Mouse (Mus musculus): ENCODE results near the gene Atg4d. TPM values are rescaled to one million over a fixed set of nuclear protein-coding genes. Genes with fewer than 3 reads are reported as not detected.
A peak's percentile ranks its signal among the peaks of the same experiment; 100 is the strongest.
"Not testable (repeated sequence)": the region's sequence is repeated elsewhere in the genome, so short reads cannot be mapped to it uniquely, and the experiment has no call there.

Atg4d gene
- polyA plus RNA-seq, 1 experiment from 2014 or later = 45.5 TPM

DNA sequence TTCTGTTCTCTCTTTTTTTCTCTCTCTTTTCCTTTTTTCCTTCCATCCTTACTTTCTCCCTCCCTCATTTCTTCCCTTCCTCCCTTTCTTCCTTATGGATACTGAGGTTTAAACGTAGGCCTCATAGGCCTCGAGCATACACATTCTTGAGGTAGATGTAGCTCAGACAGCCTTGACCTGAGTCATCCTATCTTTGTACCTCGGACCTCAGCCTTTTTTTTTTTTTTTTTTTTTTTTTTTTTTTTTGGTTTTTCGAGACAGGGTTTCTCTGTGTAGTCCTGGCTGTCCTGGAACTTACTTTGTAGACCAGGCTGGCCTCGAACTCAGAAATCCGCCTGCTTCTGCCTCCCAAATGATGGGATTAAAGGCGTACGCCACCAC is 57.8 kb downstream of the Atg4d start:
- not testable (repeated sequence) for ATAC-seq (replicated peaks; ENCODE audit: insufficient number of reproducible peaks, low FRiP score, low TSS enrichment); H3K9me3 ChIP-seq (replicated peaks; ENCODE audit: control insufficient read depth, low read length); H3K9ac ChIP-seq (ENCODE audit: low read depth, low read length); H3K27ac ChIP-seq (ENCODE audit: low read depth, low read length); H3K4me3 ChIP-seq (ENCODE audit: low read depth, low read length); H3K36me3 ChIP-seq (ENCODE audit: control insufficient read depth, insufficient read depth, low read length); H3K27me3 ChIP-seq (ENCODE audit: control insufficient read depth, insufficient read depth, low read length)
- WGBS (ENCODE audit: insufficient replicate concordance) = 85% methylated on average over 7 of the region's 8 CpGs
- 0 out of 2 replicates have a peak overlapping the region, but pooled peaks have one; percentile 98 for H3K4me2 ChIP-seq
- H3K4me1 ChIP-seq (ENCODE audit: control insufficient read depth, insufficient read depth, low read length) = peaks cover 16% of the 10 kb centered on the region

DNA sequence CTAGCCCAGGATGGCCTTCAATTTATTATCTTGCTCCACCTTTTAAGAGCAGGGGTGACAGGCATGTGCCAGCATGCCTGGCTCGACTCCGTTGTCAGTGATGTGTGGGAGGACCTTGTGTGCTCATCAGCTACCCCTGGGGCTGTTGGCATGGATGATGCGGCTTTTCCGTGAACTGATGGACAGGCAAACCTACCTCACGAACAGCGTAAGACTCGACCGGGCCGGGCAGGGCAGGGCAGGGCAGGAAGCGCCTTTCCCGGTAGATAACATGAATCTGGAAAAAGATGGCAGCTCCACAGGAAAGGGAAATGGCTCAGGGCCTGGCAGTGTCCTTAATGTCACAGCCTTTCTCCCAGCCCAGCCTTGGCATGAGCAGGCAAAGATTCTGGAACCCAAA is 59.2 kb downstream of the Atg4d start:
- H3K4me1 ChIP-seq (ENCODE audit: control insufficient read depth, insufficient read depth, low read length) = peaks cover 22% of the 10 kb centered on the region
- no peak for ATAC-seq (replicated peaks; ENCODE audit: insufficient number of reproducible peaks, low FRiP score, low TSS enrichment)

More for the DNA sequence above, 59.2 kb downstream of the Atg4d start:
- Histone ChIP-seq H3K4me3 (ENCODE audit: low read depth, low read length) (no peak overlapping the region), H3K36me3 (ENCODE audit: control insufficient read depth, insufficient read depth, low read length) (no peaks in the 10 kb centered on the region), H3K9me3 (replicated peaks; ENCODE audit: control insufficient read depth, low read length) (no peaks in the 10 kb centered on the region), H3K9ac (ENCODE audit: low read depth, low read length) (no peak overlapping the region), H3K27ac (ENCODE audit: low read depth, low read length) (no peak overlapping the region), H3K4me2 (no peak overlapping the region), H3K27me3 (ENCODE audit: control insufficient read depth, insufficient read depth, low read length) (no peaks in the 10 kb centered on the region)
- 71% methylated on average over 11 of the region's 11 CpGs for WGBS (ENCODE audit: insufficient replicate concordance)

Other genes with a start within 250 kb of the Atg4d start
- gene Icam1, start 249.3 kb upstream of the Atg4d start, polyA plus RNA-seq (2014; fragmentation: Nextera tagmentation; extraction: Ambion mirVana) = 8.1 and 8.5 TPM in 2 replicates
- 18.9 and 25.4 TPM in 2 replicates for gene Icam4, start 235.9 kb upstream of the Atg4d start, polyA plus RNA-seq (2014; fragmentation: Nextera tagmentation; extraction: Ambion mirVana)
- gene Icam5, start 233.2 kb upstream of the Atg4d start, polyA plus RNA-seq (2014; fragmentation: Nextera tagmentation; extraction: Ambion mirVana) = not detected in 2 replicates
- 0.28 and 1.8 TPM in 2 replicates for gene Zglp1, start 198.2 kb upstream of the Atg4d start, polyA plus RNA-seq (2014; fragmentation: Nextera tagmentation; extraction: Ambion mirVana)
- 0.31 and 0.44 TPM in 2 replicates for gene Gm49373, start 192.2 kb upstream of the Atg4d start, polyA plus RNA-seq (2014; fragmentation: Nextera tagmentation; extraction: Ambion mirVana)
- 52.9 and 58.2 TPM in 2 replicates for gene Fdx1l, start 191.7 kb upstream of the Atg4d start, polyA plus RNA-seq (2014; fragmentation: Nextera tagmentation; extraction: Ambion mirVana)
- gene Gm38431, start 173.3 kb upstream of the Atg4d start, polyA plus RNA-seq (2014; fragmentation: Nextera tagmentation; extraction: Ambion mirVana) = 1.2 and 1.9 TPM in 2 replicates
- gene Raver1, start 173.3 kb upstream of the Atg4d start, polyA plus RNA-seq (2014; fragmentation: Nextera tagmentation; extraction: Ambion mirVana) = 53.6 and 57.8 TPM in 2 replicates
- 9.4 and 10.9 TPM in 2 replicates for gene Tyk2, start 134.1 kb upstream of the Atg4d start, polyA plus RNA-seq (2014; fragmentation: Nextera tagmentation; extraction: Ambion mirVana)
- gene Cdc37, start 115.3 kb upstream of the Atg4d start, polyA plus RNA-seq (2014; fragmentation: Nextera tagmentation; extraction: Ambion mirVana) = 254 and 266 TPM in 2 replicates
- gene Pde4a, start 99.6 kb upstream of the Atg4d start, polyA plus RNA-seq (2014; fragmentation: Nextera tagmentation; extraction: Ambion mirVana) = 7.6 and 8.3 TPM in 2 replicates
- gene Keap1, start 25.9 kb upstream of the Atg4d start, polyA plus RNA-seq (2014; fragmentation: Nextera tagmentation; extraction: Ambion mirVana) = 22.3 and 35.7 TPM in 2 replicates
- 0.11 and 0.31 TPM in 2 replicates for gene S1pr5, start 16.9 kb upstream of the Atg4d start, polyA plus RNA-seq (2014; fragmentation: Nextera tagmentation; extraction: Ambion mirVana)
- gene Kri1, start 22.7 kb downstream of the Atg4d start, polyA plus RNA-seq (2014; fragmentation: Nextera tagmentation; extraction: Ambion mirVana) = 9.9 and 12.3 TPM in 2 replicates
- gene Cdkn2d, start 26.1 kb downstream of the Atg4d start, polyA plus RNA-seq (2014; fragmentation: Nextera tagmentation; extraction: Ambion mirVana) = 88.4 and 99.8 TPM in 2 replicates
- gene Ap1m2, start 47.0 kb downstream of the Atg4d start, polyA plus RNA-seq (2014; fragmentation: Nextera tagmentation; extraction: Ambion mirVana) = 0.55 and 1.1 TPM in 2 replicates
- 62.3 and 70.0 TPM in 2 replicates for gene Slc44a2, start 55.4 kb downstream of the Atg4d start, polyA plus RNA-seq (2014; fragmentation: Nextera tagmentation; extraction: Ambion mirVana)
- 120 and 138 TPM in 2 replicates for gene Ilf3, start 102.6 kb downstream of the Atg4d start, polyA plus RNA-seq (2014; fragmentation: Nextera tagmentation; extraction: Ambion mirVana)
- 24.2 and 31.7 TPM in 2 replicates for gene Qtrt1, start 146.5 kb downstream of the Atg4d start, polyA plus RNA-seq (2014; fragmentation: Nextera tagmentation; extraction: Ambion mirVana)
- 62.7 and 68.1 TPM in 2 replicates for gene Dnm2, start 159.6 kb downstream of the Atg4d start, polyA plus RNA-seq (2014; fragmentation: Nextera tagmentation; extraction: Ambion mirVana)
- gene Tmed1, start 245.0 kb downstream of the Atg4d start, polyA plus RNA-seq (2014; fragmentation: Nextera tagmentation; extraction: Ambion mirVana) = 79.8 and 80.9 TPM in 2 replicates